Mouse (Mus musculus) ES-Bruce4 (cell line): ENCODE measurements around the gene E430018J23Rik.

Experiments used
- CTCF ChIP-seq: IDR thresholded peaks from one replicate; pipeline ENCODE4 v1.8.1; 2011; ENCODE audit warnings: low read depth, low read length
- POLR2A ChIP-seq: IDR thresholded peaks from one replicate; pipeline ENCODE4 v1.8.1; 2011; ENCODE audit warnings: low read length; ENCODE audit not compliant: insufficient read depth

DNA sequence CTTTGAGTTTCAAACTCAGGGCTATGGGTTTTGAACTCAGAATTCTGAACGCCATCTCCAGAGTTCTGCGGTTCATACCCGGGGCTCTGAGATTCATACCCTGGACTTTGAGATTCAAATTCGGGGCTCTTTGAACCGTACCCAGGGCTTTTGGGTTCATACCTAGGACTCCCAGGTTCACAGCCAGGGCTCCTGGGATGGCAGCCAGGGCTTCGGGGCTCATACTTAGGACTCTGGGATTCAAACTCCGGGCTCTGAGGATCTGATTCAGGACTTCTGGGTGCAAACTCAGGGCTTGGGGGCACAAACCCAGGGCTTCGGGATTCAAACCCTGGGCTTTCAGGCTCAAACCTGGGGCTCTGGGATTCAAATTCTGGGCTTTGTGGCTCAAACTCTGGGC lies 49.1 kb downstream of the E430018J23Rik start:
- TF ChIP-seq CTCF (no peak), POLR2A (no peak)
